Mouse (Mus musculus) cerebellum, postnatal 25 days (tissue): ENCODE results near the gene Nipa1.
"Not testable (repeated sequence)": the region's sequence is repeated elsewhere in the genome, so short reads cannot be mapped to it uniquely, and the experiment has no call there.

ENCODE experiments used
- DNase-seq, 2 experiments: peaks; one replicate each; pipeline ENCODE4 v3.0.0; 2021; ENCODE audit warnings: mixed read lengths in 2 of 2

The Nipa1 gene

DNA sequence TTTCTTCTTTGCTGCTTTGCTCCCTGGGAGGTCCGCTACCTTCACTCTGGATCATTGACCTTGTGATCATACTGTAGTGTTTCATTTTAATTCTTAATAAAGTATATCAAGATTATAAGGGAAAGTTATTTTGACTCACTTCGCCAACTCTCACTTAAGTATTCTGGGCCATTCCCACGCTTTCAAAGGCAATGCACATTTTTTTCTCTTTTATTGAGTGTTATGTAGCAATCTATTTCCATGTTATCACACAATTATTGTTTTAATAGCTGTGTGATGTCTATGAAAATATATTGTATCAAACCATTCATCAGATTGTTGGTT lies at the start of gene Nipa1:
Gene Nipa1 (minus strand): TSS at position 25 of the 324 bp plus-strand sequence.
- no peak for DNase-seq

GRCm38 (mm10) chr7:56066634-56067033 lies 46.9 kb upstream of the Nipa1 start:
- DNase-seq, result no peak

DNA sequence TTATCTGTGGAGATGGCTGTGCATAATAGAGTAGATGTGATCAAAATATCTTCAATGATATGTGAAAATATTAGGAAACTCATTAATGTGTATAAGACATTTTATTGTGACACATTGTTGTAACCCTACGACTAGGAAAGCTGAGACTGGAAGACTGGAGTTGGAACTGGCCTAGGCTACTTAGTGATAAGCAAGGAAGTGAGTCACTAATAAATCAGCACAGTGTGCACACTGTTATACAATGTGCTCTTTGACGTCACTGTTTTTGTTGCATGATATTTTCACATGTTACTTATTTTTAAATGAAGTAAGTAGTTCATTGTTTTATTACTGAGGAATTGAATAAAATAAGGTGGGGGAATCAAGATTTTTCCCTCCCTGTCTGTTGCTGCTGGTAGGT lies 46.4 kb upstream of the Nipa1 start:
- DNase-seq, result no peak

GRCm38 (mm10) chr7:56064876-56065275 lies 45.1 kb upstream of the Nipa1 start:
- DNase-seq, result no peak

- peak in 1 of 2 experiments; percentile 23 for DNase-seq
Measured at GRCm38 (mm10) chr7:56055338-56055737, 35.6 kb upstream of the Nipa1 start.

DNA sequence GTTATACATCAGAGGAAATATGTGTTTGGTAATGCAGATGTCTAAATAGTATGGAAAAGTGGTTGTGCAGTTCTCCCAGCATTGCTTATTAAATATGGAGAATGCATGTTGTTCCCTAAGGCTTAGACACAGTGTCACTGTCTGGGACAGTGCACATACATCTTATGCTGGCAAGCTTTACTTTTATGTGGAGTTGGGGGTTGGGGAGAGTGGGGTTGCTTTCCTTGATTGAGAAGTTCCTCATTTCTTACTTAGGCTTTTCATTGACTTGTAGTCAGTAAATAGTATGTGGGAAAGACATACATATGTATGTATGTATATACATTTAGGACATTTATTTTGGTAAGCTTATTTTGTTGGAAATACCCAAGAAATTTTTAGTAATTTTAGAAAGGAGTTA lies 33.2 kb upstream of the Nipa1 start:
- no peak for DNase-seq

DNA sequence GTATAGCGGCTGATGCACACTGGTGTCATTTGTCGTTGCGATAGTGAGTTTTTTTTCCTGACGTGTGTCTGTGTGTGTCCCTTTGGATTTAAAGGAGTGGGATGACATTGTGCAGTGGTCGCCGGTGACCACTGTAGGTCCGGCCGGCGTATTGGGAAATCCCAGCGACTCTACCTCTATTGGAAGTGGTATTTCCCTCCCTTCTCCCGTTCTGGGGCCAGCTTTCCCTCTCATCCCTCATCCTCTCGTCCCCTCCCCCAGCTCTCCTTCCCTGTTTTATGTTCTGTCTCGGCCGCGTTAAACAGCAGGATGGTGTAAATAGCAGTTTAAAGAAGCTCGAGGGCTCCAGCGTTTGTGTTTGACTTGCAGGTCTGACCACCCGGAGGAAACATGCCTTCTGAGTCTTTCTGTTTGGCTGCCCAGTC lies 30.7 kb upstream of the Nipa1 start:
- DNase-seq, result peak in 1 of 2 experiments; percentile 54

- peak; percentile 99 to 100 for DNase-seq
Measured at GRCm38 (mm10) chr7:56049831-56050321, 30.1 kb upstream of the Nipa1 start, which contains the start of gene Herc2. TSS of gene Herc2 (plus strand) at chr7:56050196.

GRCm38 (mm10) chr7:56047178-56047577 lies 27.4 kb upstream of the Nipa1 start:
- DNase-seq, result no peak

DNA sequence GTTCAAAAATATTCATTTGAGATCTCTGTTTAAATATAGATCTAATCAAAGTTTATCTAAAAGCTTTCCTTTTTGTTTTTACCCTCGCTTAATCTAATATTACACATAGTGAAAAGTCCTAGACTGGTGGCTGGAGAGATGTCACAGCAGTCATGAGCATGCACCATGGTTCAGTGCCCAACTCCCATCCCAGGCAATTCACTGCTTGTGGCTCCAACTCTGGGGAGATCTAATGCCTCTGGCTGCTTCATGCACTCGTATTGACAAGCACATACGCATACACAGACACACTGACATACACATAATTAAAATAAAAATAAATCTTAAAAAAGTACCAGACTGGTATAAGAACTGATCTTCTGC lies 24.5 kb upstream of the Nipa1 start:
- DNase-seq, result no peak

DNA sequence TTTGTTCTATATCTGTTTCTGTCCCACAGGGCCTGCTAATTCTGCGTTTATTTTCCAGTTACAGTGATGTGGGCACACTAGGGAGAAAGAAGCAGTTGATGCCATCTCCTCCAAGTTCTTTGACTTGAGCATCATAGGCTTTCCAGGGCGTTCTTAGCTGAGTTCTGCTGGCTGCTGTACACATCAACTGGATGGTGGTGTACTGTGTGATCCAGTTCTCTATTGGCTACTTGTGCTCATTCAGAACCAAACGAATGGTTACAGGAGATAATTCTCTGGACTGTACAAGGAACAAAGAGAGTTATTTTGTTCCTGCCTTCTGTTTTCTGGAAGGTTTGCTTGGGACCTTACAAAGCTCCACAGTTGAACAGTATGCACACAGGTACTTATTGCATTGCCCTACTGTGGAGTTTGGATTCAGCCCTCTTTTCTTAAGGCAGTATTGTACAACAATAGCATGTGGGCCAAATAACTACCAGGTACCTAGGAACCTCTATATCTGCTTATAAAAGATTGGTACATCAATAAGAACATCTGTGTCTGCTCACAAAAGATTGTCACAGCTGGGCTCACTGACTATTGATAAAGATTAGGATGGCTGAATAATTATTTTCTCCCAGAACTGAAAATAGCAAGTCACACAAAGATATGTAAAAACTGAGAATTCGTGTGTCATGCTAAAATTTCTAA lies 24.0 kb upstream of the Nipa1 start:
- no peak for DNase-seq

DNA sequence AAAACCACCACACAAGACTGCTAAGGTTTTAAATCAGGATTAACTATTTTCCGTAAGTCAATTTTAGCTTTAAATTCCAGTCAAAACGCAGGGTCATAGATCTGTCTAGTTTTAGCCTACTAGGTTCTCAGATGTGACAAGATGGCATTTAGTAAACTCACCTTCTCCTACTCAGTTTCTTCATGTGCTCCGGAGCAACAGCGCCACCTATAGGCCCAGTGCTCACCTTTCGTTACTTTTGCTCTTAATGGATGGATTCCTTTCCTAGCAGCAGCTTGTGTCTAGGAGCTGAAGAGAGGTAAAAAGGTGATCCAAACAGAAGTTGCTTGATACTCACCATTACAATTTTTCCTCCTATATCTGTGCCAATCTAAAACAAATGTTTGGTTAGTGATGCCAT lies 22.6 kb upstream of the Nipa1 start:
- DNase-seq, result peak; percentile 78 to 89

GRCm38 (mm10) chr7:56023586-56023985 lies 3.8 kb upstream of the Nipa1 start:
- DNase-seq, result no peak

GRCm38 (mm10) chr7:56018972-56019929 lies 503 bp downstream of the Nipa1 start:
- DNase-seq, result peak; percentile 77 to 87

- no peak for DNase-seq
Measured at GRCm38 (mm10) chr7:56018446-56018971, 1.2 kb downstream of the Nipa1 start.

GRCm38 (mm10) chr7:56017761-56018160 lies 2.0 kb downstream of the Nipa1 start:
- no peak for DNase-seq

DNA sequence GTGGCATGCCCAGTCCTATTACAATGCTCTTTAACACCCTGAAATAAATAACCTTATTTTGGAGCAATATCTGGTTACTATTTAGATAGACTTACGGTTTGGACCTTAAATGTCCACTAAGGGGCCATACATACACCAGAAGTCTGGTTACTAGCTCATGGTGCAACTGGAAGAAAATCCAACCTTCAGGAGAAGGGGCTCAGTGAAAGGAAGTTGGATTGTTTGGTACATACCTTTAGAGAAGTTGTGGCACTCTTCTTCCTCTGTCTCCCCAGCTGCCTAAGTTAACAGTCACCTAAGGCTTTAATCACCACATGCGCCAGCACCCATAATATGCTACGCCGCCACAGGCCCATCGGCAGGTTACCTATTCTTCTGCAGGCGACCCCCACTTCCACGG lies 3.9 kb downstream of the Nipa1 start:
- no peak for DNase-seq

DNA sequence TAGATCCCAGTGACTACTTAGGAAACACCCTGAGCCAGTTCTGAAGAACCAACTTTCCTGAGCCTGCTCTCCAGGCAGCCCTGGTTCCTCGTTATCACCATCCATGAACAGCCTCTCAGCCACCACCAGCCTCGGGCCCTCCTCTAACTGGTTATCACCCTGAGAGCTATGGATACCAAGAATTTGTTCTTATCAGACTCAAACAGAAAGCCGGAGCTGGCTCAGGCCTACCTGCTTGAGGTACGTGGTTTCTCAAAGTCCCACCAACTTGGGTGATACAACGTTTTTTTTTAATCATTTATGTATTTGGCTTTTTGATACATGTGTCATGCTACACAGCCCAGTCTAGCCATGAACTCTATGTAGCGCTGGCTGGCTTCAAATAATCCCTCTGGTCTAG lies 4.6 kb downstream of the Nipa1 start:
- DNase-seq, result no peak

- not testable (repeated sequence) for DNase-seq
Measured at GRCm38 (mm10) chr7:56014002-56014702, 5.6 kb downstream of the Nipa1 start.

GRCm38 (mm10) chr7:56013261-56014001 lies 6.3 kb downstream of the Nipa1 start:
- DNase-seq, result no peak

- no peak for DNase-seq
Measured at GRCm38 (mm10) chr7:56011018-56011333, 8.8 kb downstream of the Nipa1 start.

GRCm38 (mm10) chr7:56010318-56011017 lies 9.3 kb downstream of the Nipa1 start:
- no peak for DNase-seq
